Mouse (Mus musculus) limb, embryonic 12.5 days (tissue): Measurements from ENCODE around the gene Arhgdig. TPM values are rescaled to one million over a fixed set of nuclear protein-coding genes. Genes with fewer than 3 reads are reported as not detected.

Experiments
- ATAC-seq: fragments of 200-750 bp; cut with Nextera tagmentation; 2 replicates; pipeline ENCODE4 v1.8.0; 2017; ENCODE audit warnings: low read depth, moderate TSS enrichment; ENCODE audit not compliant: insufficient number of reproducible peaks, insufficient read depth, low FRiP score, low TSS enrichment
- H3K27ac ChIP-seq: fragments of 300-500 bp; sonication (generic); 2 replicates; pipeline ENCODE4 v1.5.1; 2016; ENCODE audit warnings: mild to moderate bottlenecking, moderate library complexity
- H3K27me3 ChIP-seq: fragments of 300-500 bp; sonication (generic); 2 replicates; pipeline ENCODE4 v1.6.1; 2016; ENCODE audit warnings: mild to moderate bottlenecking, moderate library complexity
- H3K36me3 ChIP-seq: fragments of 300-500 bp; sonication (generic); 2 replicates; pipeline ENCODE4 v1.6.1; 2016; ENCODE audit warnings: mild to moderate bottlenecking, moderate library complexity
- H3K4me1 ChIP-seq: fragments of 300-500 bp; sonication (generic); replicated peaks from 2 replicates; pipeline ENCODE4 v1.6.1; 2016
- H3K4me2 ChIP-seq: fragments of 300-500 bp; sonication (generic); 2 replicates; pipeline ENCODE4 v1.6.1; 2016; ENCODE audit warnings: mild to moderate bottlenecking, moderate library complexity
- H3K4me3 ChIP-seq: fragments of 300-500 bp; sonication (generic); replicated peaks from 2 replicates; pipeline ENCODE4 v1.5.1; 2016; ENCODE audit warnings: mild to moderate bottlenecking
- H3K9ac ChIP-seq: fragments of 300-500 bp; sonication (generic); replicated peaks from 2 replicates; pipeline ENCODE4 v1.6.1; 2016; ENCODE audit warnings: mild to moderate bottlenecking, moderate library complexity
- H3K9me3 ChIP-seq: fragments of 300-500 bp; sonication (generic); 2 replicates; pipeline ENCODE4 v1.6.1; 2016; ENCODE audit warnings: mild to moderate bottlenecking, moderate library complexity
- WGBS: fragments of 180-500 bp; shearing (Covaris S2); methylation state at CpG from one replicate; pipeline ENCODE4 v1.1.7; 2016; 5-methylcytosine and 5-hydroxymethylcytosine counted together
- polyA plus RNA-seq: library from polyadenylated mRNA; unstranded; fragments of >200 nt; fragmentation: Nextera tagmentation; extraction: Ambion mirVana; gene quantifications from 2 replicates; pipeline ENCODE4 v1.2.1, GENCODE M21; 2016

Gene Arhgdig
- 4.9 and 5.6 TPM in 2 replicates for polyA plus RNA-seq

DNA sequence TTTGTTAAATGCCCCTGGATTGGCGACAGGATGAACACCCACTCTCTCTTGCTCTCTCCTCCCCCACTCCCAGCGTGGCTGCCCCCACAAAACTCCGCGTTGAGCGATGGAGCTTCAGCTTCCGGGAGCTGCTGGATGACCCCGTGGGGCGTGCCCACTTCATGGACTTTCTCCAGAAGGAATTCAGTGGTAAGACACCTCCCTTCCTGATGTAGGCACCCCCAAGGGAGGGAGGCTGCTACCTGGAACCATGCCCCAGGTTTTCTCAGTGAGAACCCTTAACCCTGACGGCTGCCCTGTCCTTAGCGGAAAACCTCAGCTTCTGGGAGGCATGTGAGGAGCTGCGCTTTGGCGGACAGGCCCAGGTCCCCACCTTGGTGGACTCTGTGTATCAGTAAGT, at the start of gene Arhgdig:
Gene Arhgdig (minus strand): TSS at position 101 of the 400 bp plus-strand sequence.
- peaks cover 23% of the 10 kb centered on the region for H3K4me1 ChIP-seq
- H3K9ac ChIP-seq: no peak within 1 kb of the TSS
- peaks cover 39% of the 10 kb centered on the region for H3K27me3 ChIP-seq
- no peaks in the 10 kb centered on the region for H3K9me3 ChIP-seq
- H3K27ac ChIP-seq: no peak within 1 kb of the TSS
- no peak within 1 kb of the TSS for H3K4me2 ChIP-seq
- ATAC-seq: no peak
- H3K36me3 ChIP-seq: 0 out of 2 replicates have a peak, but pooled peaks cover under 1% of the 10 kb centered on the region
- WGBS: 90% methylated on average over 12 of the region's 12 CpGs
- H3K4me3 ChIP-seq: no peak within 1 kb of the TSS

- Histone ChIP-seq H3K36me3 (peaks cover 50% of the 10 kb centered on the region), H3K9ac (no peak overlapping the region)
- WGBS: 97% methylated on average over 7 of the region's 7 CpGs
Observed at GRCm38 (mm10) chr17:26255313-26255712, 47.7 kb upstream of the Arhgdig start.

DNA sequence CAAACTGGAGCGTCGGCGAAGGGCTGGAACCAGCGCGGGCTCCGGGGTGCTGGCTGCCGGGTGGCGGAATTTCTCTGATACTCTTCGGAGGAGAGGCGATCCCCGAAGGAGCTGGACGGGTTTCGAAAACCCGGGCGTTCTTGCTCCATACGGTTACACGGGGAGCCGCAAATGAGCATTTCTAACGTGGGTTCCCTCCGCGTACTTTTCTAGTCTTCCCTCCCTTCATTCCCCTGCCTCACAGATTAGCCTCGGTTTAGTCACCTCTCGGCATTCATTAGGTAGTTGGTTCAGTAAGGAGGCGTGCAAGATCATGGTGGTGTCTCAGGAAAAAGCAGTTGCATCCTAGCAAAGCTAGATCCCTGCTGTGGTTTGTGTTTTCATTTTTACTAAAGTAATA, 45.8 kb upstream of the Arhgdig start:
- H3K9me3 ChIP-seq: no peaks in the 10 kb centered on the region
- H3K27me3 ChIP-seq: no peaks in the 10 kb centered on the region
- H3K4me2 ChIP-seq: peak overlapping the region; percentile 80
- 0% methylated on average over 24 of the region's 24 CpGs for WGBS
- H3K27ac ChIP-seq: peak overlapping the region; percentile 99
- peaks cover 8% of the 10 kb centered on the region for H3K4me1 ChIP-seq
- no peak for ATAC-seq
- H3K36me3 ChIP-seq: peaks cover 33% of the 10 kb centered on the region
- peak overlapping the region; percentile 97 for H3K4me3 ChIP-seq
- H3K9ac ChIP-seq: peak overlapping the region; percentile 97

More at GRCm38 (mm10) chr17:26255313-26255712, 47.7 kb upstream of the Arhgdig start:
- H3K27me3 ChIP-seq: no peaks in the 10 kb centered on the region
- H3K4me1 ChIP-seq: peaks cover 8% of the 10 kb centered on the region
- H3K27ac ChIP-seq: no peak overlapping the region
- no peak overlapping the region for H3K4me2 ChIP-seq
- no peak overlapping the region for H3K4me3 ChIP-seq
- no peaks in the 10 kb centered on the region for H3K9me3 ChIP-seq
- ATAC-seq: no peak

GRCm38 (mm10) chr17:26252539-26253251, 45.1 kb upstream of the Arhgdig start, which contains the start of gene Luc7l:
Gene Luc7l, plus strand, starts transcription at chr17:26252896.
- peaks cover 8% of the 10 kb centered on the region for H3K4me1 ChIP-seq
- no peaks in the 10 kb centered on the region for H3K9me3 ChIP-seq
- H3K27ac ChIP-seq: peak within 1 kb of the TSS; percentile 99
- H3K36me3 ChIP-seq: peaks cover 26% of the 10 kb centered on the region
- H3K9ac ChIP-seq: peak within 1 kb of the TSS; percentile 97
- ATAC-seq: peak; percentile 93
- H3K27me3 ChIP-seq: no peaks in the 10 kb centered on the region
- peak within 1 kb of the TSS; percentile 97 for H3K4me3 ChIP-seq
- under 1% methylated on average over 43 of the region's 43 CpGs for WGBS
- H3K4me2 ChIP-seq: peak within 1 kb of the TSS; percentile 80

GRCm38 (mm10) chr17:26251886-26252538, 44.4 kb upstream of the Arhgdig start:
- Histone ChIP-seq H3K36me3 (peaks cover 19% of the 10 kb centered on the region), H3K4me1 (peaks cover 8% of the 10 kb centered on the region), H3K9me3 (no peaks in the 10 kb centered on the region), H3K27me3 (no peaks in the 10 kb centered on the region), H3K9ac (no peak overlapping the region), H3K4me2 (peak overlapping the region; percentile 80), H3K4me3 (peak overlapping the region; percentile 97), H3K27ac (no peak overlapping the region)
- 51% methylated on average over 4 of the region's 4 CpGs for WGBS
- ATAC-seq: no peak

GRCm38 (mm10) chr17:26244101-26244841, 36.7 kb upstream of the Arhgdig start, which contains the start of gene Fam234a:
Gene Fam234a, minus strand, starts transcription at chr17:26244242.
- Histone ChIP-seq H3K27ac (peak within 1 kb of the TSS; percentile 72), H3K9me3 (no peaks in the 10 kb centered on the region), H3K4me3 (peak within 1 kb of the TSS; percentile 70), H3K27me3 (no peaks in the 10 kb centered on the region), H3K9ac (peak within 1 kb of the TSS; percentile 73), H3K36me3 (no peaks in the 10 kb centered on the region), H3K4me2 (peak within 1 kb of the TSS; percentile 76), H3K4me1 (peaks cover 8% of the 10 kb centered on the region; the same call in 1 of the 2 replicates)
- ATAC-seq: peak; percentile 96
- WGBS: 9% methylated on average over 33 of the region's 33 CpGs

DNA sequence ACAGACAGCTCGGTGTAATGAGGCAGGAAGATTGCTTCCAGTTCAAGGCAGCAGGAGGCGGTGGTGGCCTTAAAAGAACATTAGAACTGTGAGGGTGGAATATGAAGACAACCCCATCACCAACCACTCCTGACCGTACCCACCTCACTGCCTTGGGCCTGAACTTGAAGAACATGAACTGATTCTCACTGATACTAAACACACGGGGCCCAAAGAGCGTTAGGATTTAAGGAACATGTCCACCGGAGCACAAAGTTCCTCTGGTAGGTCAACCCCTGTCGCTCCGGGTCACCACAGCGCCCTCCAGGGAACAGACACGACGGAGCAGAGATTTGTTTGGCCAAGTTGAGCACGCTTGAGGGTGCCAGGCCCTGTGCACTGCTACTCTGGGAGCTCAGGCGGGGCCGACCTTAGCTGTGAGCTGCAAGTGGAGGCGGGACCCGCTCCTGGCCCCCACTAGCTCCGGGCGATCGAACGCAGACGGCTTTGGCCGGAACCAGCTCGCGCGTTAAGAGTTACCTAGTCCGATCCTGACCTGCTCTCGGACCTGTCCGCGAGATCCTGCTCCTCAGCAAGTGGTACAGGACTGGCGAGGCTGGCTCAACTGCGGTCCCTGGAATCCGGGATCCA, 36.0 kb upstream of the Arhgdig start:
- peak overlapping the region; percentile 76 for H3K4me2 ChIP-seq
- peak overlapping the region; percentile 73 for H3K9ac ChIP-seq
- H3K27me3 ChIP-seq: no peaks in the 10 kb centered on the region
- no peaks in the 10 kb centered on the region for H3K9me3 ChIP-seq
- peak; percentile 83 for ATAC-seq
- H3K4me1 ChIP-seq: peaks cover 8% of the 10 kb centered on the region; the same call in 1 of the 2 replicates
- H3K4me3 ChIP-seq: peak overlapping the region; percentile 70
- H3K27ac ChIP-seq: peak overlapping the region; percentile 72
- H3K36me3 ChIP-seq: no peaks in the 10 kb centered on the region
- under 1% methylated on average over 32 of the region's 32 CpGs for WGBS

DNA sequence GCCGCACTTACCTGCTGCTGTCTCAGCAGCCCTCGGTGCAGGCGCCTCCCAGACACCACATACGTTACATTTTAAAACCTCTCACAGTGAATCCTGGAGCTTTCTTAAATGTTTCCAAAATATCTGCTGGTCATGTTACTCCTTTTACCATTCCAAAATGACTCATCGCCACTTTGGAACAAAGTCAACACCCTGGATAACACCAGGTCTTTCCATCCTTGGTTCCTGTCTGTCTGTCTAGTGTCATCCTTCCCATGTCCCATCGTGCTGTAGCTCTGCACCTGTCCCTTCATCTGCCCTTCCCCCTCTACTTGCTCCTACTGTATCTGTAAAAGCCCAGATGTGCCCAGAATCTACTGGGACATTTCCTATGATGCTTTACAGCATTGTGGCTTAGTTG, 33.4 kb upstream of the Arhgdig start:
- no peak for ATAC-seq
- H3K36me3 ChIP-seq: no peaks in the 10 kb centered on the region
- H3K4me2 ChIP-seq: no peak overlapping the region
- peaks cover 12% of the 10 kb centered on the region for H3K4me1 ChIP-seq
- 77% methylated on average over 6 of the region's 6 CpGs for WGBS
- H3K4me3 ChIP-seq: no peak overlapping the region
- no peaks in the 10 kb centered on the region for H3K9me3 ChIP-seq
- no peak overlapping the region for H3K27ac ChIP-seq
- no peak overlapping the region for H3K9ac ChIP-seq
- H3K27me3 ChIP-seq: no peaks in the 10 kb centered on the region

GRCm38 (mm10) chr17:26240120-26240790, 32.7 kb upstream of the Arhgdig start:
- Histone ChIP-seq H3K9ac (no peak overlapping the region), H3K4me1 (peaks cover 19% of the 10 kb centered on the region), H3K4me2 (no peak overlapping the region), H3K36me3 (no peaks in the 10 kb centered on the region), H3K27me3 (no peaks in the 10 kb centered on the region), H3K9me3 (no peaks in the 10 kb centered on the region), H3K27ac (no peak overlapping the region), H3K4me3 (no peak overlapping the region)
- 87% methylated on average over 6 of the region's 6 CpGs for WGBS
- no peak for ATAC-seq

DNA sequence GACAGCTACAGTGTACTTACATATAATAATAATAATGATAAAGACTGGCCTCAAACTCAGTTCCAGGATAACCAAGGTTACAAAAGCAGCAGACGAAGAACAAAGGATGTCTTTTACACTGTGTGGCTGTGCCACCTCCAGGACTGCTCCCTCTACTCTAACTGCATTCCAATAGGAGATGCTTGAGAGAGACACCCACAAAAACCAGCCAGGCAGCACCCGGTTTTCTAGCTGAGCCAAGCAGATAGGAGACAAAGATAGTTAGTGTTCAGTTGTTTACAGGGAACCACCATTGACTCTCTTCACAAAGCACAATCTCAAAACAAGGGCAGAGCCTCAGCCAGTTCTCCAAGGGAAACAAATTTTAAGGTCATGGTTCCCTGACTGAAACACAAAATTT, 32.0 kb upstream of the Arhgdig start:
- Histone ChIP-seq H3K27ac (no peak overlapping the region), H3K4me3 (no peak overlapping the region), H3K36me3 (no peaks in the 10 kb centered on the region), H3K4me1 (peaks cover 24% of the 10 kb centered on the region), H3K9ac (no peak overlapping the region), H3K4me2 (no peak overlapping the region), H3K27me3 (no peaks in the 10 kb centered on the region), H3K9me3 (no peaks in the 10 kb centered on the region)
- WGBS: 76% methylated on average over 2 of the region's 2 CpGs
- no peak for ATAC-seq
